Mouse (Mus musculus) lung, embryonic 16.5 days (tissue): ENCODE measurements around the gene Rtn3. TPM values are rescaled to one million over a fixed set of nuclear protein-coding genes. Genes with fewer than 3 reads are reported as not detected.
"Not testable (repeated sequence)": the region's sequence is repeated elsewhere in the genome, so short reads cannot be mapped to it uniquely, and the experiment has no call there.

Source experiments
- ATAC-seq: fragments of 200-750 bp; cut with Nextera tagmentation; 2 replicates; pipeline ENCODE4 v1.8.0; 2017; ENCODE audit warnings: low read depth, mild to moderate bottlenecking, moderate library complexity
- H3K27ac ChIP-seq: fragments of 300-500 bp; sonication (generic); 2 replicates; pipeline ENCODE4 v1.5.1; 2014; ENCODE audit warnings: mild to moderate bottlenecking, control low read depth, low read length
- H3K27me3 ChIP-seq: fragments of 300-500 bp; sonication (generic); 2 replicates; pipeline ENCODE4 v1.6.1; 2014; ENCODE audit warnings: low read depth, low read length, mixed read lengths; ENCODE audit not compliant: control insufficient read depth, insufficient read depth
- H3K36me3 ChIP-seq: fragments of 300-500 bp; sonication (generic); 2 replicates; pipeline ENCODE4 v1.6.1; 2014; ENCODE audit warnings: low read length; ENCODE audit not compliant: control insufficient read depth, insufficient read depth
- H3K4me1 ChIP-seq: fragments of 300-500 bp; sonication (generic); replicated peaks from 2 replicates; pipeline ENCODE4 v1.6.1; 2014; ENCODE audit warnings: low read length, mixed read lengths; ENCODE audit not compliant: control insufficient read depth, insufficient read depth
- H3K4me2 ChIP-seq: fragments of 300-500 bp; sonication (generic); 2 replicates; pipeline ENCODE4 v1.6.1; 2014; ENCODE audit warnings: low read depth, low read length, control low read depth
- H3K4me3 ChIP-seq: fragments of 300-500 bp; sonication (generic); 2 replicates; pipeline ENCODE4 v1.5.1; 2014; ENCODE audit warnings: mild to moderate bottlenecking, low read length, control low read depth
- H3K9ac ChIP-seq: fragments of 300-500 bp; sonication (generic); 2 replicates; pipeline ENCODE4 v1.6.1; 2014; ENCODE audit warnings: low read length, control low read depth
- H3K9me3 ChIP-seq: fragments of 300-500 bp; sonication (generic); 2 replicates; pipeline ENCODE4 v1.6.1; 2016; ENCODE audit warnings: low read length; ENCODE audit not compliant: control insufficient read depth
- WGBS: fragments of 180-500 bp; shearing (Covaris S2); extraction: QIAGEN DNeasy Blood & Tissue Kit; methylation state at CpG from one replicate; pipeline ENCODE4 v1.1.7; 2014; 5-methylcytosine and 5-hydroxymethylcytosine counted together
- polyA plus RNA-seq: library from polyadenylated mRNA; unstranded; fragments of >200 nt; fragmentation: Nextera tagmentation; extraction: Ambion mirVana; gene quantifications from 2 replicates; pipeline ENCODE4 v1.2.1, GENCODE M21; 2015

The Rtn3 gene
- polyA plus RNA-seq, 1 experiment from 2014 or later, result 123 TPM

DNA sequence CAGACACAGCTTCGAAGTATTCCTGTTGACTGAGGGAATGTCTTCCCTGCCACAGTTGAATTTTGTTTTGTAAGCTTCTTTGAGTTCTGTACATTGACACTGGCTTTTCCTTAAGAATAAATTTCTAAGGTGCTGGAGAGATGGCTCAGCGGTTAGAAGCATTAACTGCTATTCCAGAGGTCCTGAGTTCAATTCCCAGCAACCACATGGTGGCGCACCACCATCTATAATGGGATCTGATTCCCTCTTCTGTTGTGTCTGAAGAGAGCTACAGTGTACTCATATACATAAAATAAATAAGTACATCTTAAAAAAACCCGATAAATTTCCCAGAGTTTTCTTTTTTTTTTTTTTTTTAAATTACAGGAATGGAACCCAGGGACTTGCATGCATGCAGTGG, 24.9 kb upstream of the Rtn3 start:
- H3K9ac ChIP-seq, result no peak overlapping the region
- no peaks in the 10 kb centered on the region for H3K9me3 ChIP-seq
- H3K4me3 ChIP-seq, result no peak overlapping the region
- ATAC-seq, result no peak
- WGBS, result 73% methylated on average over 4 of the region's 4 CpGs
- no peaks in the 10 kb centered on the region for H3K27me3 ChIP-seq
- no peaks in the 10 kb centered on the region for H3K4me1 ChIP-seq
- no peak overlapping the region for H3K27ac ChIP-seq
- H3K4me2 ChIP-seq, result no peak overlapping the region
- H3K36me3 ChIP-seq, result peaks cover 12% of the 10 kb centered on the region

DNA sequence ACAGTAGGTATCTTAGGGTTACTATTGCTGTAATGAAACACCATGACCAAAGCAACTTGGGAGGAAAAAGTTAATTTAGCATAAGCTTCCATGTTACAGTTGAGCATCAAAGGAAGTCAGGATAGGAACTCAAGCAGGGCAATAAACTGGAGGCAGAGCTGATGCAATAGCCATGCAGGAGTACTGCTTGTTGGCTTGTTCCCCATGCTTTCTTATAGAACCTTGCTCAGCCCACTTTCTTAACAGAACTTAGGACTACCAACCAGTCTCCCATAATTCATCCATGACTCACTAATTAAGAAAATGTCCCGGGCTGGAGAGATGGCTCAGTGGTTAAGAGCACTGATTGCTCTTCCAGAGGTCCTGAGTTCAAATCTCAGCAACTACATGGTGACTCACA, 23.2 kb upstream of the Rtn3 start:
- H3K4me3 ChIP-seq, result no peak overlapping the region
- H3K9me3 ChIP-seq, result no peaks in the 10 kb centered on the region
- H3K9ac ChIP-seq, result no peak overlapping the region
- no peak overlapping the region for H3K27ac ChIP-seq
- WGBS, result 76% methylated on average over 1 of the region's 1 CpGs
- no peak for ATAC-seq
- H3K4me2 ChIP-seq, result no peak overlapping the region
- no peaks in the 10 kb centered on the region for H3K27me3 ChIP-seq
- H3K4me1 ChIP-seq, result peaks cover 6% of the 10 kb centered on the region
- peaks cover 9% of the 10 kb centered on the region for H3K36me3 ChIP-seq

DNA sequence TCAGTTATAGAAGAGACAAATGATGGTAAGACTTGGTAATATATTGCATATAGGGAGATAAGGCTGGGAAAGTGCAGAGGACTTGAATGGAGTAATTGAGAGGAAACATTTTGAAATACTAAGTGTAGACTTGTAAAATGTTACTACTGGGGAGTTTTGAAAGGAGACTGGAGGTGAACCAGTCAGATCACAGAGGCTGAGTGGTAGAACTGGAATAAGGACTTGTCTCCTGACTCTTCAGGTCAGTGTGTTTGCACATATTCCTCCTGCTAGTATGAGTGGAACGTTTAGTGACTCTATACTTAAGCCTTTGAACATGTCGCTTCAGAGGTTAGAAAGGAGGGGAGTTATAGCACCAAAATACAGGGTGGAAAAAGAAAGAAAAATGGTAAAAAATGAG, 19.4 kb upstream of the Rtn3 start:
- H3K4me3 ChIP-seq, result no peak overlapping the region
- H3K9ac ChIP-seq, result no peak overlapping the region
- no peaks in the 10 kb centered on the region for H3K36me3 ChIP-seq
- no peaks in the 10 kb centered on the region for H3K27me3 ChIP-seq
- no peak overlapping the region for H3K4me2 ChIP-seq
- 56% methylated on average over 2 of the region's 2 CpGs for WGBS
- no peaks in the 10 kb centered on the region for H3K9me3 ChIP-seq
- H3K27ac ChIP-seq, result no peak overlapping the region
- peak; percentile 66; the same call in 1 of the 2 replicates for ATAC-seq
- H3K4me1 ChIP-seq, result peaks cover 6% of the 10 kb centered on the region

DNA sequence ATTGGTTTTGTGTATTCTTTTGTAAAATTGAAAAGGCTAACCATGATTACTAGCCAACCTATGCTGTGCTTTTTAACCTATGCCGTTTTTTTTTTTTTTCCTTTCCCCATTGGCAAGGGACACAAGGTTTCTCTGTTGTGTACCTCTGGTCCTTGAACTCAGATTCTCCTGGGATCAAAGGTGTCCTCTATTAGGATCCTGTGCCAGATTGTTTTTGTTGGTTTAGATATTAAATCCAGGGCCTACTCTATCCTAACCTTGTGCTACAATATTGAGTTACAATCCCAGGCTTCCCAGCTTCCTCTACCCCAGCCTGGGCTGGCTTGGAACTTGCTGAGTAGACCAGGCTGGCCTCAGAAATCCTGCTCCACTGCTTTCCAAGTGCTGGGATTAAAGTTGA, 17.6 kb upstream of the Rtn3 start:
- no peaks in the 10 kb centered on the region for H3K36me3 ChIP-seq
- H3K4me3 ChIP-seq, result no peak overlapping the region
- H3K27me3 ChIP-seq, result no peaks in the 10 kb centered on the region
- no peak for ATAC-seq
- no peak overlapping the region for H3K9ac ChIP-seq
- no peaks in the 10 kb centered on the region for H3K9me3 ChIP-seq
- H3K4me1 ChIP-seq, result peaks cover 12% of the 10 kb centered on the region
- 81% methylated on average over 1 of the region's 1 CpGs for WGBS
- H3K4me2 ChIP-seq, result no peak overlapping the region
- no peak overlapping the region for H3K27ac ChIP-seq

DNA sequence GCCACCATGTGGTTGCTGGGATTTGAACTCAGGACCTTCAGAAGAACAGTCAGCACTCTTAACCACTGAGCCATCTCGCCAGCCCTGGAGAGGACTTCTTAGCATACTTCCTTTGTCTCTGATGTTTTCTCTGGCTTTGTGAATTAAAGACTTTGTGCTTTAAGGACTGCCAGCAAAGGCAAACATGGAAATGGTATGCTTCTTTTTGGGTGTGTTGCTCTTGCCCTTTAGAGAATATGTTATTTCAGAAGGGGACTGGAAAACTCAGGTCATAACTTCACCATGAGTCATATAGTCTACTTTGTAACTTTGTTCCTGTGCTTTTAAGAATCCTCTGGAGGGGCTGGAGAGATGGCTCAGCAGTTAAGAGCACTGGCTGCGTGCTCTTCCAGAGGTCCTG, 15.7 kb upstream of the Rtn3 start:
- WGBS, result 66% methylated on average over 2 of the region's 2 CpGs
- no peak overlapping the region for H3K4me3 ChIP-seq
- no peak overlapping the region for H3K4me2 ChIP-seq
- H3K27me3 ChIP-seq, result no peaks in the 10 kb centered on the region
- H3K9me3 ChIP-seq, result no peaks in the 10 kb centered on the region
- H3K9ac ChIP-seq, result no peak overlapping the region
- peaks cover 15% of the 10 kb centered on the region for H3K4me1 ChIP-seq
- no peaks in the 10 kb centered on the region for H3K36me3 ChIP-seq
- ATAC-seq, result no peak
- H3K27ac ChIP-seq, result 0 out of 2 replicates have a peak overlapping the region, but pooled peaks have one; percentile 4

DNA sequence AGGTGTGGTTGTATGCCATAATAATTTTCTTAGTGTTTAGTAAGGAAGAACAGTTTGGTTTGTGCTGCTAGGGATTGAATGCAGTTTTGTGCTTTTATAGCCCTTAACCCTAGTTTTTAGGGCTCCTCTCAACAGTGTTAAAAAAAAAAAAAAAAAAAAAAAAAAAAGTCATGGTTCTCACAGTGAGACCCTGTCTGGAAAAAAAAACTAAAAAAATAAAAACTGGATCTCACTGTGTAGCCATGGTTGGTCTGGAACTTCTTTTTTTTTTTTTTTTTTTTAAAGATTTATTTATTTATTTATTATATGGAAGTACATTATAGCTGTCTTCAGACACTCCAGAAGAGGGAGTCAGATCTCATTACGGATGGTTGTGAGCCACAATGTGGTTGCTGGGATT, 13.0 kb upstream of the Rtn3 start:
- ATAC-seq, H3K27me3 ChIP-seq, H3K9me3 ChIP-seq, H3K9ac ChIP-seq, H3K27ac ChIP-seq, H3K4me1 ChIP-seq, H3K36me3 ChIP-seq: not testable (repeated sequence)
- peak overlapping the region; percentile 71 for H3K4me2 ChIP-seq
- peak overlapping the region; percentile 87; the same call in 1 of the 2 replicates for H3K4me3 ChIP-seq
- 70% methylated on average over 1 of the region's 1 CpGs for WGBS

DNA sequence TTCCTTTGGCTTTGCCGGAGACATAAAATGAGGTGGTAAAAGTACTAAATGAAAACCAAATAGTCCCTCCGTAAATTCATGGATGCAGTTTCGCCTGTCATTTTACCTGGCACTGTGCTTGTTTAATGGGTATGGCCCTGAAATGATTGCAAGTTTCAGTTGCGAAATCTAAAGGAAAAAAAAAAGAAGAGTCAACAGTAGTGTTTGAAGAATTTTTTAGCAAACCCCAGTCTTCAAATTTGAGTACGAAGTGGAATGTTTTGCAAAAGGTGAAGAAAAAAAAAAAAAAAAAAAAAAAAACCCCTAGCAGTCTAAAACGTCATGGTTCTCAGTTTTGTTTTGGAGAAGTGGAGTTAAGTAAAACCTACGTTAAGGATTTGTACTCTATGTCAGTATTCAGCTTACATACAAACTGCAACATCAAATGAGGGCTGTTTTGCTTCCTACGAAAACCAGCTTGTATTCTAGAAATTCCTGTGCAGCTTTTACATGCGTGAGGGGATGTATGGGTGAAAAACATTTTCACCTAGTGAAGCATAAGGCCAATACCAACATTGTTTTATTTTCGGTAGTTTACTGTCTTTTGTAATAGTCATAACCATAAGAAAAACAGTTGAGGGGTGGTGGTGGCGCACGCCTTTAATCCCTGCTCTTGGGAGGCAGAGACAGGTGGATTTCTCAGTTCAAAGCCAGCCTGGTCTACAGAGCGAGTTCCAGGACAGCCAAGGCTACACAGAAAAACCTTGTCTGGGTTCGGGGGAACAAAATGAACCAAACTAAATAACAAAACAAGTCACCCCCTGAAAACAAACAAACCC, 12.3 kb upstream of the Rtn3 start:
- peak overlapping the region; percentile 100 for H3K27ac ChIP-seq
- ATAC-seq, result no peak
- peak overlapping the region; percentile 71 for H3K4me2 ChIP-seq
- H3K27me3 ChIP-seq, result no peaks in the 10 kb centered on the region
- H3K4me1 ChIP-seq, result peaks cover 8% of the 10 kb centered on the region; the same call in 1 of the 2 replicates
- no peaks in the 10 kb centered on the region for H3K9me3 ChIP-seq
- H3K4me3 ChIP-seq, result peak overlapping the region; percentile 87
- H3K9ac ChIP-seq, result peak overlapping the region; percentile 94
- no peaks in the 10 kb centered on the region for H3K36me3 ChIP-seq
- WGBS, result 28% methylated on average over 14 of the region's 14 CpGs

DNA sequence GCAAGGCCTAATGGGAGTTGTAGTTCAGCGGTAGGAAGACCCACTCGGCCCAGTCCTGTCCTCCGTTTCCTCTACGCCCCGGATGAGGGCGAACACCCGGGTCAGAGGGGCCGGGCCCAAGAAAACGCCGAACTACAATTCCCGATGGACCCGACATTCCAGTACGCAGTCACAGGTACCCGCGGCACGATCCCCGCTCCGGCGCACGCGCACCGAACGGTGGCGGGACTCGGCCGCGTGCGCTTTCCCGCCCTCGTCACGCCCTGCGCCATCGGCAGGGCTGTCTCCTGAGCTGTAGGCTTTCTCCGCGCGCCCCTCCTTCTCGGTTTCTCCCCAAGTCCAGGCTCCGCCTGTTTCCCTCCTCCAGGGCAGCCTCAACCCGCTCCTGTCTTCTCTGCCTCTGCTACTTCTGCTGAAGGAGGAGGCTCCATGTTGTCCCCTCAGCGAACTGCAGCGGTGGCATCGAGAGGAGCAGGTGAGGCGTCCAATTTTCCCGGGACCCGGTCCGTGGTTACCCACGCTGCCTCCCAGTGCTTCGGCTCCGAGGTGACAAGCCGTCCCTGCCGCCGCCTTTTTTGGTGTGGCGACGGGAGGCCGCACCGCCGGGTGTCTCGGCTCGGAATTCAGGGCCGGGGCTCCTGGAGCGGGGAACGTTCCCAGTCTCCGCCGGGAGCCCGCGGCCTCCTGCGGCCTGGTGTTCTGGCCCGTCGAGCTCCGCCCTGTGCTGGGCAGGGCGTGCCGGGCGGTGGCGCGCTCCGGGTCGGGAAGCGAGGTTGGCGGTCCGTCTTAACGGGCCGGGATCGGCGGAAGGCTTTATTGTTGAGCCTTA, 11.3 kb upstream of the Rtn3 start:
- H3K9me3 ChIP-seq, result no peaks in the 10 kb centered on the region
- H3K27me3 ChIP-seq, result no peaks in the 10 kb centered on the region
- WGBS, result under 1% methylated on average over 84 of the region's 84 CpGs
- H3K36me3 ChIP-seq, result no peaks in the 10 kb centered on the region
- peaks cover 8% of the 10 kb centered on the region; the same call in 1 of the 2 replicates for H3K4me1 ChIP-seq
- H3K4me2 ChIP-seq, result peak overlapping the region; percentile 71
- H3K27ac ChIP-seq, result peak overlapping the region; percentile 100
- H3K4me3 ChIP-seq, result peak overlapping the region; percentile 87
- H3K9ac ChIP-seq, result peak overlapping the region; percentile 94
- peak; percentile 98 for ATAC-seq
